Mouse (Mus musculus) erythroblast, embryonic 14.5 days (primary cell): ENCODE data around the gene Bcan. TPM values are rescaled to one million over a fixed set of nuclear protein-coding genes. Genes with fewer than 3 reads are reported as not detected.

Experiments used
- H3K27me3 ChIP-seq: 2 replicates; pipeline ENCODE4 v1.6.1; 2012; ENCODE audit warnings: inconsistent platforms; ENCODE audit not compliant: control insufficient read depth
- H3K36me3 ChIP-seq: 2 replicates; pipeline ENCODE4 v1.6.1; 2012; ENCODE audit warnings: mild to moderate bottlenecking, inconsistent platforms; ENCODE audit not compliant: control insufficient read depth
- H3K4me1 ChIP-seq: 2 replicates; pipeline ENCODE4 v1.6.1; 2012; ENCODE audit warnings: inconsistent platforms; ENCODE audit not compliant: control insufficient read depth
- H3K4me3 ChIP-seq: replicated peaks from 2 replicates; pipeline ENCODE3; 2012; ENCODE audit warnings: moderate library complexity, mild to moderate bottlenecking, inconsistent platforms
- H3K9me3 ChIP-seq: 2 replicates; pipeline ENCODE4 v1.6.1; 2012; ENCODE audit warnings: low read length, inconsistent platforms, mixed read lengths; ENCODE audit not compliant: control insufficient read depth
- GATA1 ChIP-seq: IDR thresholded peaks from 2 replicates; pipeline ENCODE4 v1.6.1; 2012; ENCODE audit warnings: low read length, inconsistent platforms, mixed read lengths
- TAL1 ChIP-seq: IDR thresholded peaks from 3 replicates; pipeline ENCODE4 v1.6.1; 2012; ENCODE audit warnings: low read length, inconsistent platforms, mixed read lengths
- polyA plus RNA-seq: library from polyadenylated mRNA; stranded (reverse); fragments of >175 nt; gene quantifications from 2 replicates; pipeline ENCODE4 v1.2.3, GENCODE M21; 2012

The Bcan gene
- polyA plus RNA-seq, 1 experiment = not detected

DNA sequence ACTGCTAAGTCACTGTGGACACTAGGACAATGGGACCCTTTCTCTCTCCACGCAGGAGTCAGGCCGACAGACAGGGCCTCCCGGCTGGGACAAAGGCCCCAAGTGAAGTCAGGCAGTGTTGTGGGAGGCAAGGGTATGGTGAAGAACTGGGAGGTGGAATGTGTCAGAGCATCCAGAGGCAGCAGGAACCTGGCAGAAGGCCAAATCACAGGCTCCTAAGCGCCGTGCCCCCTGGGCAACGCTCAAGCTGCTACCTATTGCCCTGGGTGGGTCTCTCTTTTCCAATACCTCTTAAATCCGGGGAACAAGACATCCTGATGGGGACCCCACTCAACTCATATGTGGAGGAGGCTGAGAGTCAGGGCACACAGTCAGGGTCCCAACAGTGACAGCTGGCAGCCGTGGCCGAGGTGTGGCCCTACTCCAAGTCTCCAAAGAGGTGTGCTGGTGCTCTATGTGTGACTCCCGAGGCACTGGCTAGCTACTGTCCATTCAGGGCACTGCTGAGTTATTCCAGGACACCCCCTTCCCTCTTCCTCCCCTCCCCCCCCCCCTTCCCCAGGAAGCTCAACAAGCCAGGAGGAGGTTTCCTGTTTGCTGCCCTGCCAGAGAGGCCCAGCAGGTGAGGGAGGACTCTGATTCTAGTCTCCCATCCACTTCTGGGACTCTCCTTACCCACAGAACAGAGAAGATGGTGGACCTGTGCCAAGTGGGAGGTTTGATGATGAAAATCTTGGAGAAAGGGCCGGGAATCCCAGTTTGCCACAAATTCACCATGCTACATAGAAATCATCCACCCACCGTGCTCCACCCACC, 14.3 kb downstream of the Bcan start:
- Histone ChIP-seq H3K4me1 (peaks cover 16% of the 10 kb centered on the region), H3K4me3 (no peak overlapping the region), H3K9me3 (no peaks in the 10 kb centered on the region), H3K27me3 (peaks cover 44% of the 10 kb centered on the region), H3K36me3 (no peaks in the 10 kb centered on the region)
- TF ChIP-seq GATA1 (no peak), TAL1 (no peak)

DNA sequence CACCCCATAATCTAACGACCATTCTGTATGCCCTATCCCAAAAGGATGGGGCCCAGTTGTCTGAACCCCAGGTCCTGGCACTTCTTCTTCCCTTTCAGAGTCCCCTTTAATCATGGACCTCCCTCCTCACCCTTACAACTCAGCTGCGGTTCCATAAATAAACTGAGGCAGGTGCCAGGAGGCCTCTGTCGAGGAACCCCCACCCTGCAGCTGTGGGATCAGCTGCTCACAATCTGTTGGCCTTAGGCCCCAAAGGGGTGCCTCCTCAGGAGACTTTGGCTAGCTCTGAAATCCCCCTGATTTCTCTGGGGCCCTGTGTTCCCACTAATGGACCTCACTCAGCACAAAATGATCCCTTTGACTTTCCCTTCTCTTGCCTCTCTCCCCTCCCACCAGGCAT, 15.9 kb downstream of the Bcan start:
- H3K27me3 ChIP-seq = peaks cover 30% of the 10 kb centered on the region
- peaks cover 16% of the 10 kb centered on the region for H3K4me1 ChIP-seq
- H3K4me3 ChIP-seq = no peak overlapping the region
- no peak for TF ChIP-seq TAL1
- TF ChIP-seq GATA1 = no peak
- H3K36me3 ChIP-seq = no peaks in the 10 kb centered on the region
- no peaks in the 10 kb centered on the region for H3K9me3 ChIP-seq

- Histone ChIP-seq H3K4me3 (no peak overlapping the region), H3K9me3 (no peaks in the 10 kb centered on the region), H3K27me3 (peaks cover 27% of the 10 kb centered on the region), H3K36me3 (no peaks in the 10 kb centered on the region), H3K4me1 (peaks cover 16% of the 10 kb centered on the region)
- TF ChIP-seq TAL1 (no peak), GATA1 (no peak)
Measured at GRCm38 (mm10) chr3:87983627-87984026, 16.4 kb downstream of the Bcan start.

GRCm38 (mm10) chr3:87982836-87983601, 17.0 kb downstream of the Bcan start:
- no peak overlapping the region for H3K4me3 ChIP-seq
- TF ChIP-seq TAL1 (no peak), GATA1 (no peak)
- no peaks in the 10 kb centered on the region for H3K36me3 ChIP-seq
- peaks cover 14% of the 10 kb centered on the region for H3K4me1 ChIP-seq
- H3K9me3 ChIP-seq = no peaks in the 10 kb centered on the region
- H3K27me3 ChIP-seq = peaks cover 26% of the 10 kb centered on the region

DNA sequence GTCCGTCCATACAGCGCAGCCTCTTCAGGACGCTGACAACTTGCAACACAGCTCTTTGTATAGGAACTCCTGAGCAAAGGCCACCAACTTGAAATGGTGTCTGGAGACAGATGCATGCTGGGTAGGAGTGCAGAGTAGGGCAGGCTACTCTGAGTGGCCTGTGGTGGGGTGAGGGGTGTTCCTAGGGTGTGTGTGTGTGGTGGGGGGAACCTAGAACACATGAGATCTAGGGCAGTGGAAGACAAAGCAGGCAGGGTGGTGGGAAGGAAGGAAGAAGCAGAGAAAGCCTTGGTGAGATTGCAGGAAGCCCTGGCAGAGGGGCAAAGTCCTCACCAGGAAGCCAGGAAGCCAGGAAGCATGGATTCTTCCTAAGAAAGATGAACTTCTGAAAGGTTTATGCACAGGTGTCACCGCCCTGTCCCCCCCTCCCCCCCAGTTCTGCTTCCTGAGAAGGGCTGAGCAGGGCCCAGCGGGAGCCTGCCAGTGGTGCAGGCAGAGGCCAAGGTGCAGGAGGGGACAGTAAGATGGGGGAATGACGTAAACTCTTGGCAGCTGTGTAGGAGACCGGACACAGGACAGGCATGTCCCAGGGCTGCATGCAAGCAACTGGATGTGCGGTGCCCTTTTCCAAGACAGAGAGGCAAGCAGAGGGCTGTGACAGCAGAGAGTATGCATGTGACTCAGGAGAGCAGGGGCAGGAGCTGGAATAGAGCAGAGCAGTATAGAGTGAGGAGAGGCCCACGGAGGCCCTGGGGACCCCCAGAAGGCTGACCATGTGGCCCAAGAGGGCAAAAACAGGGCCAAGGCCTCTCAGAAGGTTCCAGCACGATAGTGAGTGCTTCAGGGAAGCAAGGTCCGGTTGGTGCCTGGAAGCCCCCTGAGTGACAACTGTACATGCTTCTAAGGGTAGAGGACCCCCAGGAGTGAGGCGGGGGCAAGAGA, 17.9 kb downstream of the Bcan start:
- H3K9me3 ChIP-seq = no peaks in the 10 kb centered on the region
- peaks cover 6% of the 10 kb centered on the region for H3K4me1 ChIP-seq
- TF ChIP-seq GATA1 = no peak
- TF ChIP-seq TAL1 = no peak
- H3K36me3 ChIP-seq = no peaks in the 10 kb centered on the region
- no peak overlapping the region for H3K4me3 ChIP-seq
- peaks cover 19% of the 10 kb centered on the region for H3K27me3 ChIP-seq

DNA sequence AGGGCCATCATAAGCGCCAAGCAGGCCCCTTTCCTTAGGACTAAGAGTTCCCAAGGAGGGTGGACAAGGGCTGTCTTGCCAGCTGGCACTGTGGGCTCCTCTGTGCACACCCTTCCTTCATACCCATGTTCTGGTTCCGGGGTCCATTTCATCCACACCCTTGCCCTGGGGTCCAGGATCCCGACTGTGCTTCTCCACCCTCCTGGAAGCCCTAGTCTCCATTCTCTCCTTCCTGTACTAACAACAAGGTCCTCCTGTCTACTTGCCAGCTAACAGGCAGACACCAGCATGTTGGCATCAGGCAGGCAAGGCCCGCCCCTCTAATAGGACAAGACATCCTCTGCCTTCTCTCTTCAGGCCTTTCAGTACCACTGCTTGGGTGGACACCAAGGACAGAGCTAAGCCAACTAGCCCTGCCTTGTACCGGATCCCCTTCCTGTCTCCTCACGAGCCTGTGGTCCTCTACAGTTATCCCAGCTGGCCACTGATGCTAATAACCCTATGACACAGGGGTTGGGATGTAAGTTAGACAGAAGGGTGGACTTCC, 18.7 kb downstream of the Bcan start:
- H3K36me3 ChIP-seq = no peaks in the 10 kb centered on the region
- no peaks in the 10 kb centered on the region for H3K9me3 ChIP-seq
- H3K27me3 ChIP-seq = peaks cover 16% of the 10 kb centered on the region
- TF ChIP-seq TAL1 (no peak), GATA1 (no peak)
- no peaks in the 10 kb centered on the region for H3K4me1 ChIP-seq
- no peak overlapping the region for H3K4me3 ChIP-seq

- no peaks in the 10 kb centered on the region for H3K36me3 ChIP-seq
- TF ChIP-seq GATA1 (no peak), TAL1 (no peak)
Measured at GRCm38 (mm10) chr3:87980728-87981127, 19.3 kb downstream of the Bcan start.

GRCm38 (mm10) chr3:87980085-87980484, 19.9 kb downstream of the Bcan start:
- Histone ChIP-seq H3K9me3 (no peaks in the 10 kb centered on the region), H3K36me3 (no peaks in the 10 kb centered on the region), H3K4me1 (no peaks in the 10 kb centered on the region), H3K4me3 (no peak overlapping the region), H3K27me3 (peaks cover 17% of the 10 kb centered on the region)
- no peak for TF ChIP-seq TAL1
- no peak for TF ChIP-seq GATA1

More at GRCm38 (mm10) chr3:87980728-87981127, 19.3 kb downstream of the Bcan start:
- H3K9me3 ChIP-seq = no peaks in the 10 kb centered on the region
- peaks cover 15% of the 10 kb centered on the region for H3K27me3 ChIP-seq
- no peaks in the 10 kb centered on the region for H3K4me1 ChIP-seq
- no peak overlapping the region for H3K4me3 ChIP-seq
